ENCODE assay signal across 13 mouse cellular contexts in the genomic region with DNA sequence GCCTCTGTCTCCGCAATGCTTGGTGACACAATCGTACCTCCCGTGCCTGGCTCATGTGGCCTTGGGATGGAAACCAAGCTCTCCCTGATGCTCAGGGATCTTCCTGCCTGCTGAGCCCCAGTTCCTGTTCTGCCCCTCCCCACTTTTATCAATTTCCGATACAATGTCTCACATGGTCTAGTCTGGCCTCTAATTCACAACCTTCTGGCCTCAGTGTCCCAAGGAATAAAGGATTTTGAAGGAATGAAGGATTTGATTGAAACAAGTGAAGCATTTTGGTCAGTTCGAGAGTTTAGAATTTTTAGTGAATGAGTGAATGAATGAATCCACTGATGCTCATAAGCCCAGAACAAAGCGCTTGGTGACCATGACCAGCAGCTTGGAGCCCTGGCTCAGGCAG. TPM values are rescaled to one million over a fixed set of nuclear protein-coding genes. Genes with fewer than 3 reads are reported as not detected.
DNase-seq lines count a peak whose midpoint lies in the region; ATAC-seq and TF ChIP-seq lines count a peak whose summit lies in the region.
"Had no signal": no experiment of that assay in that cellular context is flagged by ENCODE, and none has a peak within 500 bp of the region (broad histone marks: within the 10 kb centered on the region; RNA-seq: fewer than 3 reads in every experiment).

No protein-coding gene starts in this region.

- no peaks in the 10 kb centered on the region for H3K9me3 ChIP-seq in heart, embryonic 14.5 days (ENCODE audit: control insufficient read depth, low read length)
- H3K9me3 ChIP-seq in liver, embryonic 12.5 days (replicated peaks) = no peaks in the 10 kb centered on the region
- H3K9me3 ChIP-seq: neural tube, embryonic 15.5 days had no signal

- no peak overlapping the region for H3K9ac ChIP-seq in heart, embryonic 14.5 days (ENCODE audit: low read length)
- peak overlapping the region; percentile 71 for H3K9ac ChIP-seq in liver, embryonic 12.5 days
- H3K9ac ChIP-seq: neural tube, embryonic 15.5 days had no signal

- 65% methylated on average over 6 of the region's 6 CpGs for WGBS in heart, embryonic 14.5 days
- 48% methylated on average over 6 of the region's 6 CpGs for WGBS in thymus, adult 2 months
- WGBS in liver, embryonic 12.5 days (ENCODE audit: insufficient replicate concordance) = 31% methylated on average over 6 of the region's 6 CpGs

- no peak for ATAC-seq in heart, embryonic 14.5 days (ENCODE audit: insufficient number of reproducible peaks, insufficient read depth, low FRiP score, low read depth)
- ATAC-seq in liver, embryonic 12.5 days = no peak
- no peak for ATAC-seq in megakaryocyte-erythroid progenitor cell, adult 5-6 weeks (replicated peaks; ENCODE audit: low FRiP score, low TSS enrichment, poor library complexity, severe bottlenecking)

- H3K4me2 ChIP-seq in heart, embryonic 14.5 days (ENCODE audit: low read length) = peak overlapping the region; percentile 52
- H3K4me2 ChIP-seq in liver, embryonic 12.5 days = peak overlapping the region; percentile 75
- H3K4me2 ChIP-seq: neural tube, embryonic 15.5 days had no signal

- no peak for TF ChIP-seq CTCF in thymus, adult 2 months (IDR thresholded peaks at IDR 0.05; ENCODE audit: borderline replicate concordance, control insufficient read depth, extremely low read depth, insufficient read depth, low read length, poor library complexity)

- no peaks in the 10 kb centered on the region for H3K36me3 ChIP-seq in heart, embryonic 14.5 days (ENCODE audit: control insufficient read depth, insufficient read depth, low read length)
- H3K36me3 ChIP-seq in thymus, adult 2 months (ENCODE audit: control insufficient read depth, insufficient read depth, low read length) = no peaks in the 10 kb centered on the region
- H3K36me3 ChIP-seq in liver, embryonic 12.5 days = 0 out of 2 replicates have a peak, but pooled peaks cover 3% of the 10 kb centered on the region
- H3K36me3 ChIP-seq: neural tube, embryonic 15.5 days had no signal

- H3K4me1 ChIP-seq in heart, embryonic 14.5 days (ENCODE audit: control insufficient read depth in 2 of 2, insufficient read depth in 2 of 2, low read length in 2 of 2) = peaks cover 9 to 12% of the 10 kb centered on the region in 2 experiments; a peak in 2 of 4 replicates
- H3K4me1 ChIP-seq in thymus, adult 2 months (replicated peaks; ENCODE audit: control insufficient read depth, insufficient read depth, low read length) = peaks cover 18% of the 10 kb centered on the region
- peaks cover 64% of the 10 kb centered on the region for H3K4me1 ChIP-seq in liver, embryonic 12.5 days
- H3K4me1 ChIP-seq: neural tube, embryonic 15.5 days had no signal

- no peak for TF ChIP-seq POLR2A in thymus, adult 2 months (IDR thresholded peaks at IDR 0.05; ENCODE audit: control insufficient read depth, extremely low read depth, insufficient read depth, low read length, poor library complexity)

- H3K27ac ChIP-seq in heart, embryonic 14.5 days (replicated peaks in 1 of 2; ENCODE audit: control insufficient read depth in 1 of 2, insufficient read depth in 1 of 2, low read depth in 2 of 2, low read length in 2 of 2) = no peak overlapping the region
- no peak overlapping the region for H3K27ac ChIP-seq in thymus, adult 2 months (ENCODE audit: control insufficient read depth, insufficient read depth, low read length)
- H3K27ac ChIP-seq in liver, embryonic 12.5 days = peak overlapping the region; percentile 81
- H3K27ac ChIP-seq: neural tube, embryonic 15.5 days had no signal

- peak overlapping the region in 1 of 2 experiments; percentile 20; a peak in 1 of 4 replicates for H3K4me3 ChIP-seq in heart, embryonic 14.5 days (ENCODE audit: control insufficient read depth in 1 of 2, insufficient read depth in 1 of 2, low read depth in 1 of 2, low read length in 2 of 2)
- peak overlapping the region; percentile 7; the same call in 1 of the 2 replicates for H3K4me3 ChIP-seq in thymus, adult 2 months (ENCODE audit: control insufficient read depth, insufficient read depth, low read length)
- peak overlapping the region; percentile 51 for H3K4me3 ChIP-seq in liver, embryonic 12.5 days
- H3K4me3 ChIP-seq: neural tube, embryonic 15.5 days had no signal

- no peak for DNase-seq in heart, adult 18-20 months
- DNase-seq in thymus, adult 2 months = no peak
- no peak for DNase-seq in thymus, postnatal 14 days
- DNase-seq in gastrocnemius, adult 8-10 months (ENCODE audit: low spot score in 2 of 2) = no peak
- DNase-seq: cerebellum, postnatal 25 days; heart, postnatal 4 days; kidney, adult 8-10 months; midbrain, embryonic 14.5 days; right cerebral cortex, postnatal 4 days had no signal

- no peaks in the 10 kb centered on the region for H3K27me3 ChIP-seq in heart, embryonic 14.5 days (ENCODE audit: control insufficient read depth, insufficient read depth, low read length)
- no peaks in the 10 kb centered on the region; the same call in 1 of the 2 replicates for H3K27me3 ChIP-seq in thymus, adult 2 months (ENCODE audit: control insufficient read depth, insufficient read depth, low read length)
- H3K27me3 ChIP-seq in liver, embryonic 12.5 days (replicated peaks) = no peaks in the 10 kb centered on the region

RNA-seq across cellular contexts. Expression of a gene that starts 0.9 kb away (rescaled TPM):
- polyA plus RNA-seq in heart, embryonic 14.5 days (2014; fragmentation: Nextera tagmentation; extraction: Ambion mirVana) = 0.74 and 0.89 TPM in 2 replicates
- 1 to 10 TPM; 1.4 to 1.5 TPM for total RNA-seq in heart, adult 18-20 months (2021)
- 9.5 and 10.6 TPM in 2 replicates for polyA plus RNA-seq in thymus, adult 2 months (2012; rRNA removed)
- 7.0 and 7.3 TPM in 2 replicates for polyA plus RNA-seq in liver, embryonic 12.5 days (2016; fragmentation: Nextera tagmentation; extraction: Ambion mirVana)
- total RNA-seq in megakaryocyte-erythroid progenitor cell, adult 5-6 weeks (2014; fragmentation: Nextera tagmentation) = 41.4 and 48.1 TPM in 2 replicates
- total RNA-seq in megakaryocyte-erythroid progenitor cell, adult 5-6 weeks (2017) = 42.6 and 45.2 TPM in 2 replicates
- under 1 TPM; 0.19 to 0.80 (median 0.24) TPM for total RNA-seq in gastrocnemius, adult 8-10 months (2022)

RNA-seq across cellular contexts. Expression of a gene that starts 21.8 kb away (rescaled TPM):
- 54.9 and 57.4 TPM in 2 replicates for polyA plus RNA-seq in heart, embryonic 14.5 days (2014; fragmentation: Nextera tagmentation; extraction: Ambion mirVana)
- 10 to 100 TPM; 47.8 to 49.8 TPM for total RNA-seq in heart, adult 18-20 months (2021)
- polyA plus RNA-seq in thymus, adult 2 months (2012; rRNA removed) = 73.1 and 81.0 TPM in 2 replicates
- 27.7 and 28.3 TPM in 2 replicates for polyA plus RNA-seq in liver, embryonic 12.5 days (2016; fragmentation: Nextera tagmentation; extraction: Ambion mirVana)
- total RNA-seq in megakaryocyte-erythroid progenitor cell, adult 5-6 weeks (2014; fragmentation: Nextera tagmentation) = 13.7 and 22.4 TPM in 2 replicates
- total RNA-seq in megakaryocyte-erythroid progenitor cell, adult 5-6 weeks (2017) = 16.0 and 57.4 TPM in 2 replicates
- 10 to 100 TPM; 26.2 to 30.7 (median 28.4) TPM for total RNA-seq in gastrocnemius, adult 8-10 months (2022)

RNA-seq across cellular contexts. Expression of a gene that starts 23.2 kb away (rescaled TPM):
- polyA plus RNA-seq in heart, embryonic 14.5 days (2014; fragmentation: Nextera tagmentation; extraction: Ambion mirVana) = 0.24 and 0.35 TPM in 2 replicates
- total RNA-seq in heart, adult 18-20 months (2021) = 1 to 10 TPM; 1.2 to 2.8 TPM
- polyA plus RNA-seq in thymus, adult 2 months (2012; rRNA removed) = 84.3 and 87.2 TPM in 2 replicates
- polyA plus RNA-seq in liver, embryonic 12.5 days (2016; fragmentation: Nextera tagmentation; extraction: Ambion mirVana) = 3.1 and 3.3 TPM in 2 replicates
- total RNA-seq in megakaryocyte-erythroid progenitor cell, adult 5-6 weeks (2014; fragmentation: Nextera tagmentation) = 19.0 and 22.2 TPM in 2 replicates
- total RNA-seq in megakaryocyte-erythroid progenitor cell, adult 5-6 weeks (2017) = 17.2 and 18.9 TPM in 2 replicates
- 1 to 10 TPM in 1 of 4 experiments, under 1 TPM in 3; 0.27 to 1.0 (median 0.59) TPM for total RNA-seq in gastrocnemius, adult 8-10 months (2022)

RNA-seq across cellular contexts. Expression of a gene that starts 26.9 kb away (rescaled TPM):
- polyA plus RNA-seq in heart, embryonic 14.5 days (2014; fragmentation: Nextera tagmentation; extraction: Ambion mirVana) = 40.7 and 44.6 TPM in 2 replicates
- total RNA-seq in heart, adult 18-20 months (2021) = 10 to 100 TPM; 61.9 to 64.3 TPM
- polyA plus RNA-seq in thymus, adult 2 months (2012; rRNA removed) = 332 and 337 TPM in 2 replicates
- 59.9 and 62.7 TPM in 2 replicates for polyA plus RNA-seq in liver, embryonic 12.5 days (2016; fragmentation: Nextera tagmentation; extraction: Ambion mirVana)
- total RNA-seq in megakaryocyte-erythroid progenitor cell, adult 5-6 weeks (2014; fragmentation: Nextera tagmentation) = 91.4 and 117 TPM in 2 replicates
- 42.4 and 71.2 TPM in 2 replicates for total RNA-seq in megakaryocyte-erythroid progenitor cell, adult 5-6 weeks (2017)
- total RNA-seq in gastrocnemius, adult 8-10 months (2022) = 10 to 100 TPM; 41.6 to 49.3 (median 43.1) TPM

RNA-seq across cellular contexts. Expression of a gene that starts 36.1 kb away (rescaled TPM):
- 367 and 598 TPM in 2 replicates for polyA plus RNA-seq in heart, embryonic 14.5 days (2014; fragmentation: Nextera tagmentation; extraction: Ambion mirVana)
- total RNA-seq in heart, adult 18-20 months (2021) = 1,000 to 10,000 TPM; 1,011 to 1,083 TPM
- polyA plus RNA-seq in thymus, adult 2 months (2012; rRNA removed) = 3,110 and 3,125 TPM in 2 replicates
- polyA plus RNA-seq in liver, embryonic 12.5 days (2016; fragmentation: Nextera tagmentation; extraction: Ambion mirVana) = 263 and 270 TPM in 2 replicates
- 185 and 209 TPM in 2 replicates for total RNA-seq in megakaryocyte-erythroid progenitor cell, adult 5-6 weeks (2014; fragmentation: Nextera tagmentation)
- total RNA-seq in megakaryocyte-erythroid progenitor cell, adult 5-6 weeks (2017) = 162 and 206 TPM in 2 replicates
- total RNA-seq in gastrocnemius, adult 8-10 months (2022) = 100 to 1,000 TPM; 851 to 988 (median 920) TPM

Comparison
In these comparisons a context has a peak if more than half of its experiments do, and no peak if none do; other contexts are left out.
1. RNA of a gene that starts 0.9 kb away (total RNA-seq): 41.4 to 48.1 TPM in megakaryocyte-erythroid progenitor cell, adult 5-6 weeks; 1.4 to 1.5 TPM in heart, adult 18-20 months and 0.19 to 0.80 TPM in gastrocnemius, adult 8-10 months; every median in the first group is over 10 times any median in the second.
2. RNA of a gene that starts 23.2 kb away (total RNA-seq): 17.2 to 22.2 TPM in megakaryocyte-erythroid progenitor cell, adult 5-6 weeks; 1.2 to 2.8 TPM in heart, adult 18-20 months and 0.27 to 1.0 TPM in gastrocnemius, adult 8-10 months; every median in the first group is over 4 times any median in the second.